Mouse (Mus musculus) MEL (cell line): ENCODE results near the gene Tmem178b. TPM values are rescaled to one million over a fixed set of nuclear protein-coding genes. Genes with fewer than 3 reads are reported as not detected.

ENCODE experiments used
- DNase-seq: peaks from one replicate; pipeline ENCODE4 v3.0.0; 2011; ENCODE audit warnings: low read depth, low spot score
- H3K27ac ChIP-seq: 2 replicates; pipeline ENCODE4 v1.5.1; 2012; ENCODE audit warnings: low read depth, mild to moderate bottlenecking, control low read depth, low read length, moderate library complexity; ENCODE audit not compliant: control insufficient read depth
- H3K27me3 ChIP-seq, 2 experiments: fragments of 150-350 bp in 1 of 2; sonication (generic) in 1 of 2; 2 replicates each; pipeline ENCODE4 v1.6.1; 2012; ENCODE audit warnings: low read length in 2 of 2, mild to moderate bottlenecking in 2 of 2, improper control_type of control experiment in 1 of 2, moderate library complexity in 1 of 2; ENCODE audit not compliant: insufficient read depth in 2 of 2, control insufficient read depth in 1 of 2
- H3K36me3 ChIP-seq, 2 experiments: 2 replicates each; pipeline ENCODE4 v1.6.1; 2012 to 2014; ENCODE audit warnings: low read length in 2 of 2, improper control_type of control experiment in 1 of 2, inconsistent platforms in 1 of 2, mild to moderate bottlenecking in 1 of 2; ENCODE audit not compliant: insufficient read depth in 2 of 2, control insufficient read depth in 1 of 2
- H3K4me1 ChIP-seq, 2 experiments: fragments of 150-350 bp in 1 of 2; sonication (generic) in 1 of 2; 2 replicates each; pipeline ENCODE4 v1.6.1; 2012; ENCODE audit warnings: low read length in 2 of 2, improper control_type of control experiment in 1 of 2, mild to moderate bottlenecking in 1 of 2; ENCODE audit not compliant: insufficient read depth in 2 of 2, control insufficient read depth in 1 of 2
- H3K4me3 ChIP-seq, 2 experiments: fragments of 150-350 bp in 1 of 2; sonication (generic) in 1 of 2; 2 replicates each; pipeline ENCODE4 v1.5.1; 2012; ENCODE audit warnings: low read depth in 2 of 2, low read length in 2 of 2, mild to moderate bottlenecking in 2 of 2, moderate library complexity in 2 of 2, control low read depth in 1 of 2, improper control_type of control experiment in 1 of 2; ENCODE audit not compliant: control insufficient read depth in 1 of 2, insufficient read depth in 1 of 2
- H3K79me2 ChIP-seq: 2 replicates; pipeline ENCODE4 v1.6.1; 2012; ENCODE audit warnings: mild to moderate bottlenecking, low read length, moderate library complexity; ENCODE audit not compliant: control insufficient read depth, poor library complexity, insufficient read depth
- H3K9ac ChIP-seq: 2 replicates; pipeline ENCODE4 v1.6.1; 2012; ENCODE audit warnings: low read depth, mild to moderate bottlenecking, control low read depth, low read length, moderate library complexity; ENCODE audit not compliant: control insufficient read depth, poor library complexity, severe bottlenecking
- H3K9me3 ChIP-seq: fragments of 150-350 bp; sonication (generic); replicated peaks from 2 replicates; pipeline ENCODE4 v1.6.1; 2012; ENCODE audit warnings: mild to moderate bottlenecking, low read length, improper control_type of control experiment, moderate library complexity; ENCODE audit not compliant: insufficient read depth
- CHD1 ChIP-seq: IDR thresholded peaks from 2 replicates; pipeline ENCODE4 v1.6.1; 2012; ENCODE audit warnings: low read depth, mild to moderate bottlenecking, inconsistent platforms, low read length, improper control_type of control experiment
- E2F4 ChIP-seq: IDR thresholded peaks from 2 replicates; pipeline ENCODE4 v1.6.1; 2011; ENCODE audit warnings: low read depth, low read length, improper control_type of control experiment, borderline replicate concordance
- EP300 ChIP-seq, 2 experiments: IDR thresholded peaks; 2 replicates each; pipeline ENCODE4 v1.6.1; 2011; ENCODE audit warnings: improper control_type of control experiment in 2 of 2, low read length in 2 of 2, low read depth in 1 of 2, mild to moderate bottlenecking in 1 of 2
- GATA1 ChIP-seq: IDR thresholded peaks from 2 replicates; pipeline ENCODE4 v1.6.1; 2011; ENCODE audit warnings: low read depth, low read length, improper control_type of control experiment
- HCFC1 ChIP-seq: IDR thresholded peaks from 2 replicates; pipeline ENCODE4 v1.6.1; 2012; ENCODE audit warnings: low read depth, mild to moderate bottlenecking, inconsistent platforms, low read length, improper control_type of control experiment, moderate library complexity
- KAT2A ChIP-seq: conservative IDR thresholded peaks from 2 replicates; pipeline ENCODE4 v1.6.1; 2012; ENCODE audit warnings: low read depth, low read length, improper control_type of control experiment, inconsistent platforms
- MEF2A ChIP-seq: IDR thresholded peaks from 2 replicates; pipeline ENCODE4 v1.6.1; 2014; ENCODE audit warnings: low read depth, mild to moderate bottlenecking, inconsistent platforms, low read length, improper control_type of control experiment; ENCODE audit not compliant: poor library complexity, insufficient replicate concordance, severe bottlenecking; ENCODE audit errors: extremely low read depth
- MYC ChIP-seq: IDR thresholded peaks from 2 replicates; pipeline ENCODE4 v1.6.1; 2011; ENCODE audit warnings: low read depth, mild to moderate bottlenecking, low read length, improper control_type of control experiment, moderate library complexity
- NELFE ChIP-seq: IDR thresholded peaks from 2 replicates; pipeline ENCODE4 v1.6.1; 2011; ENCODE audit warnings: low read depth, low read length, improper control_type of control experiment
- RCOR1 ChIP-seq: IDR thresholded peaks from 2 replicates; pipeline ENCODE4 v1.6.1; 2012; ENCODE audit warnings: low read depth, mild to moderate bottlenecking, inconsistent platforms, low read length, improper control_type of control experiment
- SIN3A ChIP-seq: IDR thresholded peaks from 2 replicates; pipeline ENCODE4 v1.6.1; 2012; ENCODE audit warnings: low read length, improper control_type of control experiment, inconsistent platforms
- TBP ChIP-seq: IDR thresholded peaks from 2 replicates; pipeline ENCODE4 v1.8.0; 2011; ENCODE audit warnings: low read depth, low read length, improper control_type of control experiment
- UBTF ChIP-seq: IDR thresholded peaks from 2 replicates; pipeline ENCODE4 v1.6.1; 2012; ENCODE audit warnings: low read depth, mild to moderate bottlenecking, inconsistent platforms, low read length, improper control_type of control experiment, moderate library complexity, borderline replicate concordance; ENCODE audit not compliant: insufficient read depth
- USF1 ChIP-seq: IDR thresholded peaks from 2 replicates; pipeline ENCODE4 v1.6.1; 2014; ENCODE audit warnings: low read depth, mild to moderate bottlenecking, inconsistent platforms, low read length, improper control_type of control experiment, moderate library complexity
- ZC3H11A ChIP-seq: IDR thresholded peaks from 2 replicates; pipeline ENCODE4 v1.6.1; 2012; ENCODE audit warnings: low read depth, mild to moderate bottlenecking, inconsistent platforms, low read length, improper control_type of control experiment
- ZMIZ1 ChIP-seq: IDR thresholded peaks from 2 replicates; pipeline ENCODE4 v1.6.1; 2012; ENCODE audit warnings: low read depth, mild to moderate bottlenecking, inconsistent platforms, low read length, improper control_type of control experiment, moderate library complexity
- polyA plus RNA-seq, 2 experiments: library from polyadenylated mRNA; stranded (reverse) in 1 of 2; unstranded in 1 of 2; fragments of >175 nt in 1 of 2; fragments of >200 nt in 1 of 2; gene quantifications; 2 replicates each; pipeline versions ENCODE4 v1.2.1 to v1.2.4; 2012; ENCODE audit warnings: low replicate concordance in 2 of 2, low read depth in 1 of 2; ENCODE audit not compliant: insufficient read length in 2 of 2, insufficient read depth in 1 of 2, missing spikeins in 1 of 2
- total RNA-seq: library from RNA; depleted of rRNA; stranded (reverse); fragments of 300-350 nt; gene quantifications from 2 replicates; pipeline ENCODE4 v1.2.3, GENCODE M21; 2012

The Tmem178b gene
- total and polyA plus RNA-seq, 3 experiments: not detected

- no peak for DNase-seq
- Histone ChIP-seq H3K27ac (no peak overlapping the region), H3K9me3 (no peaks in the 10 kb centered on the region), H3K9ac (no peak overlapping the region), H3K4me3 (no peak overlapping the region), H3K27me3 (no peaks in the 10 kb centered on the region; a peak in 1 of 4 replicates), H3K79me2 (no peaks in the 10 kb centered on the region), H3K4me1 (no peaks in the 10 kb centered on the region), H3K36me3 (no peaks in the 10 kb centered on the region)
- no peak for TF ChIP-seq ZMIZ1
- TF ChIP-seq NELFE: no peak
- no peak for TF ChIP-seq CHD1
- no peak for TF ChIP-seq RCOR1
- TF ChIP-seq USF1: no peak
- TF ChIP-seq HCFC1: no peak
- TF ChIP-seq SIN3A: no peak
- TF ChIP-seq MYC: no peak
- TF ChIP-seq GATA1: no peak
- no peak for TF ChIP-seq ZC3H11A
- TF ChIP-seq E2F4: no peak
- no peak for TF ChIP-seq UBTF
- TF ChIP-seq TBP: no peak
- no peak for TF ChIP-seq MEF2A
- TF ChIP-seq EP300 (IDR thresholded peaks at IDR 0.05; ENCODE audit: low read depth in 1 of 2, low read length in 2 of 2): no peak
Observed at GRCm38 (mm10) chr6:40064342-40064741, 191.3 kb downstream of the Tmem178b start.

DNA sequence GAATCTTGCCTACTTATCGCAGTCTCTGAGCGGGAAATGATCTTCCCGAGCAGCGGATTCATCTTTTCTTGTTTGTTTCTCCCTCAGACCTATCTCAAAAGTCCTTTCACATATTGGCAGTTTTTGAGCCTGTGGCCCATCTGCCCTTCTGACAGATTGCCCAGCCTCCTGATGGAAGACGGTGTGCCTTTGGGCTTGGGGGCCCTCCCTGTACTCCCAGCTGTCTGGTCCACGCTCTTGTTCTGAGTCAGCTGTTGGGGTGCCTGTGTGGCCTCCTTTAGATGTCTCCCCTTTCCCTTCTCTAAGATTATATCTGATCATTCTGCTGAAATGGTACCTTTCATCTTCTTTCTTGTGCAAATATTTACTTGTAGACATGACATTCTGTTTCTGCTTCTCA is 195.4 kb downstream of the Tmem178b start:
- no peaks in the 10 kb centered on the region for H3K9me3 ChIP-seq

More for the DNA sequence above, 195.4 kb downstream of the Tmem178b start:
- no peaks in the 10 kb centered on the region for H3K36me3 ChIP-seq
- no peaks in the 10 kb centered on the region for H3K27me3 ChIP-seq
- no peak overlapping the region for H3K27ac ChIP-seq
- H3K79me2 ChIP-seq: no peaks in the 10 kb centered on the region
- no peak for DNase-seq
- H3K9ac ChIP-seq: no peak overlapping the region
- TF ChIP-seq MYC (no peak), ZMIZ1 (no peak), HCFC1 (no peak), CHD1 (no peak), MEF2A (no peak), KAT2A (no peak)
- no peaks in the 10 kb centered on the region for H3K4me1 ChIP-seq
- no peak overlapping the region for H3K4me3 ChIP-seq
